Mouse (Mus musculus) fat pad, adult 2 months (tissue): Measurements from ENCODE around the gene Mcpt8.
"Not testable (repeated sequence)": the region's sequence is repeated elsewhere in the genome, so short reads cannot be mapped to it uniquely, and the experiment has no call there.

Experiments used
- DNase-seq: peaks from one replicate; pipeline ENCODE4 v3.0.0-alpha.2; 2011; ENCODE audit warnings: low read depth, low spot score; ENCODE audit errors: extremely low read depth

Mcpt8 gene

DNA sequence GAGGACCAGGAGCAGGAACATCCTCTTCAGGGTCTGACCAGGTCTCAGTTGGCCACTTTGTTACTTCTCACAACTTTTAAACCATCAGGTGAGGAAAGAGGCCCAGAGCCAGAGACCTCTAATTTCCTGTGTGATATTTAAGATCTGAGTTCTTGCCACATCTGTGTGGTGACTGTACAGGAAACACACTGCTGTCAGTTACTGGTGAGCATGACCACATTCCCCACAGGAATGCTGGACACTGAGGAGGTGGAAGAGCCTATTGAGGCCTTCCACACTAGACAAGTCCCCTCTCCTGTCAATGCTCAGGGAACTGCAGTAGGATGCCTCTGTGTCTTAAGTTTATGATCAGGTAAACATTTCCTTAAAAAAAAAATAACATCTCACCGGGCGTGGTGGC is at the start of gene Mcpt8:
Mcpt8 (minus strand) TSS at position 107 of the 400 bp plus-strand sequence.
- DNase-seq: no peak

- DNase-seq: not testable (repeated sequence)
Measured at GRCm38 (mm10) chr14:56133675-56134074, 48.6 kb upstream of the Mcpt8 start.

DNA sequence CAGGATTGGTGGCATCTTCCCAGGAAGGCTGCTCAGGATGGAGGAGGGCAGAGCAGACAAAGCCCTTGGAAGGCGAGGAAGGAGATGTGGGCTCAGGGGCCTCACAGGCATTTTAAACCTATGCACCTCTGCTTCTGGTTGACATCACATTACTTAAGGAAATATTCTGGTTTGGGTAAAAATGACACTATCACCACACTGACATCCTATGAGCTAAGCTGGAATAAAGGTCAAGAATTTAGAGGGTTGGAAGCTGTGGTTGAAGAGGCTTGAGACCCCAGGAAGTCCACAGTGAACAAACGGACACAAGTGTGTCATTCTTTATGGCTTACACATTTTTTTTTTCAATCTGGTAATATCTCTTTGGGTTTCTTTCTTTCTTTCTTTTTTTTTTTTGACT is 47.4 kb upstream of the Mcpt8 start, which contains the start of gene Gzmd:
Gzmd (minus strand) TSS at position 101 of the 400 bp plus-strand sequence.
- not testable (repeated sequence) for DNase-seq

DNA sequence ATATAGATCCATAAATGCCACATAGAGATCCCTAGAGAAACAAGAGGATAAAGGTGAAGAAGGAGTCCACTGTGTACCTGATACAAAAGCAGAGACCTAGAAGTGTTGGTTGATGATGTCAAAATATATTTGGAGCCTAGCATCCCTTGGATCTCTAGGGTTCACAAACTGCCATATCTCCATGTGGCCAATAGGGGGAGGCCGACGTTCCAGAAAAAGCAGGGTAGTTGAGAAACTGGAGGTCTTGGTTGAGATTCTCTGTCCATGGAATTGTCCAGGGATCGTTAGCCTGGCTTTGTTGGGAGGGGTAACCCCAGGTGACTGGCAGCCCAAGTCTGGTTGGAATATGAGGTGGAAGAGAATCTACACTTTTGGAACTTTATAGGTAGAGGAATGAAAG is 43.3 kb upstream of the Mcpt8 start:
- no peak for DNase-seq

DNA sequence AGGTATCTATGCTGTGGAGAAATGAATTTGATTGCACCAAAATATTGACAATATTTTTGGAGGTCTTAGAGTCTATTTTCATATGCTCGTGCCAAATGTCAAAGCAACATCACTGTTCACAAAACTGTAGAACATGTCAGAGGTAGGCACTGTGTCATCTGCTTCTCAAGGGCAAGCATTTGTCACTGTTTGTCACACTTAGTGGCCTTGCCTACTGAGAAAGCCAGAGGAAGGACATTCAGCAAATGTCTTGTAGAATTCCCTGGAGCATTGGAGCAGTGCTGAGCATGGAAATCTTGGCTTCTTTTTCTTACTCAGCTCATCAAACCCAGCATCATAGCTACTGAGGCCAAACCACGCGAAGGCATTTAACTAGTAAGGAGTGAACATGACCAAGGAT is 38.4 kb upstream of the Mcpt8 start:
- DNase-seq: no peak

- no peak for DNase-seq
Measured at GRCm38 (mm10) chr14:56120525-56120924, 35.5 kb upstream of the Mcpt8 start, which contains the start of gene Gzme. Gene Gzme (minus strand): TSS chr14:56120625.

GRCm38 (mm10) chr14:56115531-56116310 is 30.6 kb upstream of the Mcpt8 start:
- DNase-seq: not testable (repeated sequence)

GRCm38 (mm10) chr14:56105447-56106180 is 20.5 kb upstream of the Mcpt8 start:
- DNase-seq: no peak

GRCm38 (mm10) chr14:56105016-56105415 is 19.9 kb upstream of the Mcpt8 start:
- DNase-seq: no peak

DNA sequence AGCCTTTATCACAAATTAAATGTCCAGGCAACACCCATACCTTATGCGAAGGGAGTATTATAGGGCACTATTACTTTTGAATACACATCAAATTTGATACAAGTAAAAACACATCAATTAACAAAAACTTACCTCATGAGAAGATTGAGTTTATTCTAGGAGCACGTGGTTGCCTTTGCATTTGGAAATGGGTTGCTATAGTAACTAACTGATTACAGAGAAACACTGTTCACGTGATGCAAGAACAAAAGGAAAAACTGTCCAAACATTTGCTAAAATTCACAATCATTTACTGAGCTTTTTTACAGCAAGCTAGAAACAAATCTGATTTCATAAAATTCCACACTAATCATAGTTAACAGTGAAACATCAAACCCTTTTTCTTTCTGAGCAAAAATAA is 18.4 kb upstream of the Mcpt8 start:
- no peak for DNase-seq

DNA sequence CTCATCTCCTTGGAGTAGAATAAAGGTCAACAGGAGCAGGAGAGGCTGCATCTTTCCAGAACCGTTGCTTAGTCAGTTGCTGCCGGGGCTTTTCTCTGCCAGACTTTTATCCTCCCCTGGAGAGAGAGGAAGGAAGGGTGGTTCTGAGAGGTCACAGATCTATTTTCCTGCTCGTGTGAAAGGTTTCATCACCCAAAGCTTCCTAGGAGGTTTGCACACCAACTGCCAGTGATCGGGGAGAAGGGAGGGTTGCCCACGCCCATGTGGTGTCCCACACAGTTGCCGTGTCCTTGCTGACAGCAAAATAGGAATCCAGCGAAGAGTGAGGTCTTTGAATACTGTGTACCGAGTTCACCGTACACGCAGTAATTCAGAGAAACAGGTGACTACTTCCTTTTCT is 17.3 kb upstream of the Mcpt8 start, which contains the start of gene Ctsg:
Ctsg (minus strand) TSS at position 189 of the 400 bp plus-strand sequence.
- DNase-seq: no peak

GRCm38 (mm10) chr14:56098940-56099339 is 13.9 kb upstream of the Mcpt8 start:
- DNase-seq: no peak

- no peak for DNase-seq
Measured at GRCm38 (mm10) chr14:56097597-56097996, 12.5 kb upstream of the Mcpt8 start.

DNA sequence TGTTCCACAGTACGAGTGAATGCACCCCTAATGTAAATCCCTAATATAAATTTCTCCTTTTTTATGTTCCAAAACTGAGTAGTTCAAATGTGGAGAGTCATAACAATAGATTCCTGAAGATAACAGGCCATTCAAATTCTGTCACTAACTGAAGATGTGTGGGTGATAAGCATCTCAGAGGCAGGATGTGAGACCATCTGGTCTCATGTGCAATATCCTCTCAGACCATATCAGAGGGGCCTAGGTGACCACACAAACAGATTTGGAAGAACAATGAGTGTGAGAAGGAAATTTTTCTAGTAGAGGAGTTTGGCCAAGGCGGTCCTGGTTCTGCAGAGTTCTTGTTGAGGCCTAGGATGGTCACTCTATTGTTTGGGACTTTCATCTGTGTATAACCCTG is 8.3 kb upstream of the Mcpt8 start:
- DNase-seq: no peak

- DNase-seq: no peak
Measured at GRCm38 (mm10) chr14:56086711-56087110, 1.6 kb upstream of the Mcpt8 start.

- DNase-seq: no peak
Measured at GRCm38 (mm10) chr14:56082016-56082415, 3.1 kb downstream of the Mcpt8 start.

- not testable (repeated sequence) for DNase-seq
Measured at GRCm38 (mm10) chr14:56062213-56062612, 22.9 kb downstream of the Mcpt8 start, which contains the start of gene Mcpt4. Gene Mcpt4 (minus strand): TSS chr14:56062313.

- no peak for DNase-seq
Measured at GRCm38 (mm10) chr14:56057722-56058121, 27.4 kb downstream of the Mcpt8 start.

DNA sequence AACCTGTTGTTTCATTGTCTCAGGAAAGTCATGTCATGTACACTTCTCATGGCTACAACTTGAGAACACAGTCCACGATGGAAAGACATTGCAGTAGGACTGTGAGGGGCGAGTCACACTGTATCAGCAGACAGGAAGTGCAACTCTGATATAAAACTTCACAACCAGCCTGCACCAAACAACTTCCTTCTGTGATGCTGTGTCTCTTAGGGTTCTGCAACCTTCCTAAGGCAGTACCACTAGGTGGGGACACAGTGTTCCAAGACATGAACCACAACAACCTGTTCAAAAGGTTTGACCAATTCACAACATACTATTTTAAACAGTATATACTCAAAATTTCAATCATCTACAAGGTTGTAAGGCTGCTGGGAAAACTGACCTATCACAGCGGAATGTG is 29.7 kb downstream of the Mcpt8 start:
- no peak for DNase-seq

GRCm38 (mm10) chr14:56041792-56042191 is 43.3 kb downstream of the Mcpt8 start, which contains the start of gene Mcpt2:
Gene Mcpt2 (plus strand): TSS chr14:56042041.
- not testable (repeated sequence) for DNase-seq

DNA sequence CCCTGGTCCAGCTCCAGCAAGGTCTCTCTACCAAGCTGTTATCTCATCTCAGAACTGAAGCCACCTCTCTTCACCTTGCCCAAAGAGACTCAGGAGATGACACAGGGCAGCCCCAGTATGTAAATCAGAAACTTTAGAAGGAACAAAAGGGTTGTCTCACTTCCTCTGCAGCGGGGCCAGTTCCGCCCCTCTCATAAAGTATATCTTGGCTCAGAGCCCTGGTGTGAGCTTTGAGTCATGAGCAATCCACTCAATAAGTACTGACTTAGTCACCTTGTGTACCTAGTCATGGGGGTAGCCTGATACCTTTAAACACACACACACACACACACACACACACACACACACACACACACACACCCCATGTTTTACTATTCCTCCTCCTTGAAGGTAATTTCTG is 50.6 kb downstream of the Mcpt8 start:
- DNase-seq: no peak
